Mouse (Mus musculus) G1E (cell line): ENCODE measurements around the gene Dusp3.

Experiments used
- CTCF ChIP-seq: IDR thresholded peaks from 2 replicates; pipeline ENCODE4 v1.5.1; 2012; ENCODE audit warnings: low read depth, low read length, inconsistent platforms, mixed read lengths
- GATA1 ChIP-seq: IDR thresholded peaks from 2 replicates; pipeline ENCODE4 v1.6.1; 2012; ENCODE audit warnings: borderline replicate concordance, low read length, inconsistent platforms, mixed read lengths
- GATA2 ChIP-seq: IDR thresholded peaks from 2 replicates; pipeline ENCODE4 v1.6.1; 2012; ENCODE audit warnings: low read depth, low read length, inconsistent platforms, borderline replicate concordance
- POLR2AphosphoS5 ChIP-seq: IDR thresholded peaks from 2 replicates; pipeline ENCODE4 v1.6.1; 2012; ENCODE audit warnings: low read depth, low read length, inconsistent platforms; ENCODE audit not compliant: insufficient replicate concordance

DNA sequence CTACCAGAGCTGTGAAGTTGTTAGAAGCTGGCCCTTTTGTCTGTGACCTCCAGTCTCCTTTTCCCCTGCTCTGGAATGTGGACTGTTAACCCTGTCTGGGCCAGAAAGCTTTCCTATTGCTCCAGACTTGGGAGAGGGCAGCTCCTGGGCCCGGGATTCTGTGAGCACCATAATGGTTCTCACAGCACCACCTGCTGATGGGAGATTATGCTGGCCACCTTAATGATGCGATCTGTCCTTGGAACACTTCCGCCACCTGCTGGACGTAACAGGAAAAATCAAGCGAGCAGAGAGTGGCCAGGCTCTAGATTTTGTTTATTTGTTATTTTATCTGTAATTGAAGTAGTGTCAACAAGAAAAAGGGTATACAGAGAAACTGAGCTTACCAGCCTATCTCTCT lies 18.0 kb downstream of the Dusp3 start:
- TF ChIP-seq CTCF (peak; percentile 47), POLR2AphosphoS5 (no peak), GATA2 (no peak), GATA1 (no peak)
